Mouse (Mus musculus) embryonic fibroblast, embryonic 13.5 days (primary cell): ENCODE results near the gene Camsap3. TPM values are rescaled to one million over a fixed set of nuclear protein-coding genes. Genes with fewer than 3 reads are reported as not detected.

Source experiments
- H3K27ac ChIP-seq: 2 replicates; pipeline ENCODE4 v1.5.1; 2012; ENCODE audit warnings: low read length, control low read depth, inconsistent platforms; ENCODE audit not compliant: insufficient read depth
- H3K4me1 ChIP-seq: 2 replicates; pipeline ENCODE4 v1.6.1; 2011; ENCODE audit warnings: low read length; ENCODE audit not compliant: control insufficient read depth, insufficient read depth
- H3K4me3 ChIP-seq: 2 replicates; pipeline ENCODE4 v1.5.1; 2011; ENCODE audit warnings: mild to moderate bottlenecking, control low read depth, low read length; ENCODE audit not compliant: insufficient read depth
- CTCF ChIP-seq: IDR thresholded peaks from 2 replicates; pipeline ENCODE4 v1.5.1; 2011; ENCODE audit warnings: mild to moderate bottlenecking, control low read depth, low read length, moderate library complexity, borderline replicate concordance; ENCODE audit not compliant: insufficient read depth
- POLR2A ChIP-seq: IDR thresholded peaks from 2 replicates; pipeline ENCODE4 v1.6.1; 2011; ENCODE audit warnings: low read depth, mild to moderate bottlenecking, control low read depth, low read length, moderate library complexity
- polyA plus RNA-seq: library from polyadenylated mRNA; stranded (reverse); fragments of >200 nt; gene quantifications from 2 replicates; pipeline ENCODE4 v1.2.4, GENCODE M21; 2011; ENCODE audit warnings: low read depth; ENCODE audit not compliant: missing spikeins, insufficient read length

Camsap3 gene
- not detected in 2 replicates for polyA plus RNA-seq

DNA sequence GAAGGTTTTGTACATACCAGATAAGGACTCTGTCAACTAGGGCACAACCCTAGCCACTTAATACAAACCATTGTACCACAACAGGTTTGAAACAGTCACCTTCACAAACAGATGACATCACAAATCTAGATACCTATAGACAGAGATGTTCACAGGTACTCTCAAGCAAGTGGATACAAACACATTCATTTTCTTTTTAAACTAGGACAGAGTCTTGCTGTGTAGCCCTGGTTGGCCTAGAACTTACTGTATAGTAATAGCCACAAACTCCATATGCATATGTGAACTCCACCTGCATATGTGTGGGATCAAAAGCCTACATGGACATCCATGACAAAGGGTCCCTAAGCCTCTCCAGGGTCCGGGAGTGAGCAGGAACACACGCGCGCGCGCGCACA, at the start of gene Camsap3:
TSS of gene Camsap3 (plus strand) at position 301 of the 398 bp plus-strand sequence.
- no peak for TF ChIP-seq POLR2A
- TF ChIP-seq CTCF: no peak
- H3K4me3 ChIP-seq: peak within 1 kb of the TSS; percentile 35
- no peak within 1 kb of the TSS for H3K27ac ChIP-seq
- H3K4me1 ChIP-seq: no peaks in the 10 kb centered on the region

DNA sequence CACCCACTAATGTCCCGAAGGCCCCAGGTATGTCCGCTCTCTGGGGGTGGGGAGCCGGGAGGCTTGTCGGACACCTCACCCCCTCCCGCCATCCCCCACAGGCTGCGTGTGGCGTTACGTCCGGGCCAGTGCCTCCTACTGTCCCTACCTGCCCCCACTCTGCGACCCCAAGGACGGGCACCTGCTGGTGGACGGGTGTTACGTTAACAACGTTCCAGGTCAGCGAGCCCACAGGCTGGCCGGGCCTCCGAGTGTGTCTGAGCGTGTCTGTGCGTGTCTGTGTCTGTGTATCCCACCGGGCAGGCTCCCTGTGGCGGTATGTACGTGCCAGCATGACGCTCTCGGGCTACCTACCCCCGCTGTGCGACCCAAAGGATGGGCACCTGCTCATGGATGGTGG, 49.4 kb upstream of the Camsap3 start:
- TF ChIP-seq CTCF: no peak
- no peak for TF ChIP-seq POLR2A
- Histone ChIP-seq H3K27ac (no peak overlapping the region), H3K4me1 (no peaks in the 10 kb centered on the region), H3K4me3 (no peak overlapping the region)

DNA sequence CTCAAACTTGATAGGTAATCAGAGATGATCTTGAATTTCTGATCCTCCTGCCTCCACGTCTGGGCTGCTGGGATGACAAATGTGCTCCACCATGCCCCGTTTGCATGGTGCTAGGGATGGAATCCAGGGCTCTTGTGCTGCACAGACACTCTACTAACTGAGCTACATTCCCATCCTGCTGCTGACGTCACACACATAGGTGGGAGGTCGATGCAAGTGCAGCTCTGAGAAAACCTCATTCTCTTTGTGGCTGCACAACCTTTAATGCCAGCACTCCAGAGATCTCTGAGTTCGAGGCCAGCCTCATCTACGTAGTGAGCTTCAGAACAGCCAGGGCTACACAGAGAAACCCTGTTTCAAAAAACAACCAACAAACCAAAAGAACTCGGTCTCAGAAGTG, 47.9 kb upstream of the Camsap3 start:
- TF ChIP-seq CTCF (no peak), POLR2A (no peak)
- no peaks in the 10 kb centered on the region for H3K4me1 ChIP-seq
- H3K27ac ChIP-seq: no peak overlapping the region
- H3K4me3 ChIP-seq: no peak overlapping the region

DNA sequence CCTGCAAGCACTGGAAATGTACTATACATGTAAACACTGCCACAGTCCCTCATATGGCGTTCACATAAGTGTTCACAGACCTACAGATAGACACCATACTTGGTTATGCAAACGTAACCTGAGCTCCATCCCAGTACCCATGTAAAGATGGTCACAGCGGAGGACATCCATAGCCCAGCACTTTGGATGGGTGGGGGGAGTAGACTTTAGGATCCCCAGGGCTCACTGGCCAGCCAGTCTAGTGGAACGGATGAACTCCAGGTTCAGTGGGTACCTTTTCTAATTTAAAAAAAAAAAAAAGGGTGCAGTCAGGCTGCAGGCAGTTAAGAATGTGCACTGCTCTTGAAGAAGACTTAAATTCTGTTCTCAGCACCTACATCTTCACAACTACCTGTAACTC, 47.0 kb upstream of the Camsap3 start:
- Histone ChIP-seq H3K4me1 (no peaks in the 10 kb centered on the region), H3K27ac (no peak overlapping the region), H3K4me3 (no peak overlapping the region)
- TF ChIP-seq POLR2A: no peak
- TF ChIP-seq CTCF: no peak

DNA sequence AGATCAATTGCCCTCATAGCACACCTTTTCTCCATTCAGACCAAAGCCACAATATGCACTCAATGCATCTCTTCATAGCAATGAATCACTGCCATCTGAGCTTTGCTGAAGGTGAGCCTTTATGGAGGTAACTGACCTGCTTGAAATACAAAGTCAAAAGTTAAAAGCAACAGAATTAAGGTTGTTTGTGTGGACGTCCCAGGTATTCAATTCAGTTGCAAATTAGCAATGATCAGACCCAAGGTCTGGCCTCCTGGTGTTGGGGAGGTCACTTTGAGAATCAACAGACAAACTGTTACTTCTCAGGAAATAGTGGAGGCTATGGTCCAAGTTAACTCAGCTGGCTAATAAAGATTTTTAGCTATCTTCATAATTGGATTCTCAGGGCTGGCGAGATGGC, 40.6 kb upstream of the Camsap3 start:
- TF ChIP-seq CTCF (no peak), POLR2A (no peak)
- no peaks in the 10 kb centered on the region for H3K4me1 ChIP-seq
- no peak overlapping the region for H3K4me3 ChIP-seq
- no peak overlapping the region for H3K27ac ChIP-seq

DNA sequence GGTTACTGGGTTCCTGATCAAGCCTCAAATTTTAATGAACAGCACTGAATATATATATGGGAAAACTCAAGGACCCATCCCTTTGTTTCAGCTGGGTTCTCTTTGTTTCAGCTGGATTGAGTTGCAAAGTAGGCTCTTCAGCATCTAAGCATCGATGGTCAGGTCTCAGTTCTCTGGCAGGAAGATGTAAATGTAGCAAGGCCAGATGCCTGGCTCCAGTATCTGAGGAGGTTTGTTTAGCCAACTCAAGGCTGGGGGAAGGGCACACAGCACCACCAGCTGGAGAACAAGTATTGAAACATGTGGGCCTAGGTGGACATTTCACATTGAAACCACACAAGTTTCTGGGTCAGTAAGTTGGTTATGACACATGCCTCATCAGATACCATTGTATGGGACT, 34.9 kb upstream of the Camsap3 start:
- TF ChIP-seq POLR2A (no peak), CTCF (no peak)
- no peaks in the 10 kb centered on the region for H3K4me1 ChIP-seq

DNA sequence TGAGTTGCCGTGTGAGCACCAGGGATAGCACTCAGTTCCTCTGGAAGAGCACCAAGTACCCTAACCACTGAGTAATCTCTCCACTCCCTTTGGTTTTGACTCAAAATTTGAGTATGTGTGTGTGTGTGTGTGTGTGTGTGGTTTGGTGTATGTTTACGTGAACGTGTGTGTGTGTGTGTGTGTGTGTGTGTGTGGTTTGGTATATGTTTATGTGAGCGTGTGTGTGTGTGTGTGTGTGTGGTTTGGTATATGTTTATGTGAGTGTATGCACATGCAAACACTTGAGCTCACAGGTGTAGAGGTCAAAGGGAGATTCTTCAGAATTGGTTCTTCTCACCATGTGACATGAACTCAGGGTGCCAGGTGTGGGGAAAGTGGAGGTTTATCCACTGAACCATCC, 31.0 kb upstream of the Camsap3 start:
- Histone ChIP-seq H3K27ac (no peak overlapping the region), H3K4me1 (no peaks in the 10 kb centered on the region), H3K4me3 (no peak overlapping the region)
- TF ChIP-seq CTCF: no peak
- TF ChIP-seq POLR2A: 0 out of 2 replicates have a peak, but pooled peaks have one; percentile 24

More for the DNA sequence above, 34.9 kb upstream of the Camsap3 start:
- no peak overlapping the region for H3K27ac ChIP-seq
- no peak overlapping the region for H3K4me3 ChIP-seq

DNA sequence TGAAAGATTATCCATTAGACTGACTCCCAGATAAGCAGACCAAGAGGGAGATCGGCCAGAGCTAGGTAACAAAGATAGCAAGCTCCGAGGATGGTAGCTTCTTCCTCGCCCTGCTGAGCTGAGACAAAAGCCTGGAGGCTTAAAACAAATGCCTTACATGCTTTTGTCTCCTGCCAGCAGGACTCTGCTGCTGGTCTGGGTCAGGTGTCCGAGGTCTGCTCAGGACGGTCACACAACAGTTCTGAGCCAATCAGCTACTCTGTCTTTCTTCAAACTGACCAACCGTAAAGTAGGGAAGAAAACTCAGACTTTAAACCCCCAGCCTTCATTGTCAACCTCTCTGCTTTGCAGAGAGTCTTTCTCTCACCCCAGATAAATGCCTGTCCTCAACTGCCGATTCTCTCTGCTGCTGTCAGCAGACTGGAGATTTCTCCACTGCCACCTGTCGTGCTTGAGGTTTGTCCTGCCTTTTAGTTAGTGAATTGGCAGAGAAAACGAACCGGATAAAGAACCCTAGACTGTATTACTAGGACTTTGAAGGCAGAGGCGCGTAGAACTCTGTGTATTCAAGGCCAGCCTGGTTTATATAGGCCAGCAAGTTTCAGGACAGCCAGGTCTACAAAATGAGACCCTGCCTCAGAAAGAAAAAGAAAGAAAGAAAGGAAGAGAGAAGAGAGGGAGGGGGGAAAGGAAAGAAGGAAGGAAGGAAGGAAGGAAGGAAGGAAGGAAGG, 19.3 kb upstream of the Camsap3 start, which contains the start of gene C330021F23Rik:
TSS of gene C330021F23Rik (plus strand) at position 350 of the 731 bp plus-strand sequence.
- Histone ChIP-seq H3K27ac (no peak within 1 kb of the TSS), H3K4me1 (no peaks in the 10 kb centered on the region), H3K4me3 (no peak within 1 kb of the TSS)
- no peak for TF ChIP-seq CTCF
- no peak for TF ChIP-seq POLR2A

DNA sequence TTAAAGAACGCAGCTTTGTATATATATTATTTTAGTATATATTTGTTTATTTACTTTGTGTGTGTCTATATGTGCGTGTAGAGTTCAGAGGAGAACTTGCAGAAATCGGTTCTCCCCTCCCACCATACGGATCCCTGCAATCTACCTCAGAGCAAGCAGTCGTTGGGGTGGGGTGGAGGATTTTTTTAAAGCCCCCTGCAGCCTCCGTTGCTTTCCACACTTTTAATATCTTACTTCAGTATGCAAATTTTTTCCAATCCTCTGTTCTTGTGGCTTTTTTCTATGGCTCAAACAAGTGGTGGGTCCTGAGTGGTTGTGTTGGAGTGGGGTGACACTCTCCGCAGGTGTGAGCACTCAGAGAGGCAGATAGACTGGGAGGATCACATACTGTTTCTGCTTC, 18.7 kb upstream of the Camsap3 start:
- Histone ChIP-seq H3K4me3 (no peak overlapping the region), H3K27ac (no peak overlapping the region), H3K4me1 (no peaks in the 10 kb centered on the region)
- no peak for TF ChIP-seq CTCF
- no peak for TF ChIP-seq POLR2A

DNA sequence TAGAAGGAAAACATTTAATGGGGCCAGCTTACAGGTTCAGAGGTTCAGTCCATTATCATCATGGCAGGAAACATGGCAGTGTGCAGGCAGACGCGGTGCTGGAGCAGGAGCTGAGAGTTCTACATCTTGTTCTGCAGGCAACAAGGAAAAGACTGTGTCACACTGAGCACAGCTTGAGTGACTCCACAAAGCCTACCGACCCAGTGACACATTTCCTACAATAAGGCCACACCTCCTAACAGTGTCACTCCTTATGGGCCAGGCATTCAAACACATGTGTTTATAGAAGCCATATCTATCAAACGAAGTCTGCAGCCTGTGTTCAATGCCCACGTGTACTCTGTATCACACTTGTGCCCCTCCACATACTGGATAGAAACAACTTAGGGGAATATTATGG, 17.3 kb upstream of the Camsap3 start:
- Histone ChIP-seq H3K4me3 (no peak overlapping the region), H3K4me1 (no peaks in the 10 kb centered on the region), H3K27ac (no peak overlapping the region)
- no peak for TF ChIP-seq CTCF
- TF ChIP-seq POLR2A: no peak

DNA sequence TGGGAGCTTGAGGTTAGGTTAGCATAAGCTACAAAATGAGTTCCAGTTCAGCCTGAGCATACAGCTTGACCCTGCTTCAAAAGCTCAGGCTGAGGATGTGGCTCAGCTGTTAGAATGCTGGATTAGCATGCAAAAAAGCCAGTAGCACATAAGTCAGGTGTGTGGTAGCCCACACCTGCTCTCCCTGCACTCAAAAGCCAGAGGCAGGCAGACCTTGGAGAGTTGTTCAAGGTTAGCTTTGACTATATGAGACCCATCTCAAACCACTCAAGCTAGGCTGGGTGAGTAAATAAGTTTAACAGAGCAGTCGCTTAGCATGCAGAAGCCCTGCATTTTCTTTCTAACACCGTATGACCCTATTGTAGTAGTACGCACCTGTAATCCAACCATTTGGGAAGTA, 12.5 kb upstream of the Camsap3 start:
- Histone ChIP-seq H3K27ac (no peak overlapping the region), H3K4me1 (no peaks in the 10 kb centered on the region), H3K4me3 (no peak overlapping the region)
- no peak for TF ChIP-seq POLR2A
- no peak for TF ChIP-seq CTCF
